Mouse (Mus musculus) ovary, adult 18-20 months (tissue): ENCODE data around the gene Bmp2k.
"Not testable (repeated sequence)": the region's sequence is repeated elsewhere in the genome, so short reads cannot be mapped to it uniquely, and the experiment has no call there.

ENCODE experiments used
- DNase-seq: peaks from one replicate; pipeline ENCODE4 v3.0.0; 2022; ENCODE audit warnings: low spot score, mixed read lengths

Gene Bmp2k

DNA sequence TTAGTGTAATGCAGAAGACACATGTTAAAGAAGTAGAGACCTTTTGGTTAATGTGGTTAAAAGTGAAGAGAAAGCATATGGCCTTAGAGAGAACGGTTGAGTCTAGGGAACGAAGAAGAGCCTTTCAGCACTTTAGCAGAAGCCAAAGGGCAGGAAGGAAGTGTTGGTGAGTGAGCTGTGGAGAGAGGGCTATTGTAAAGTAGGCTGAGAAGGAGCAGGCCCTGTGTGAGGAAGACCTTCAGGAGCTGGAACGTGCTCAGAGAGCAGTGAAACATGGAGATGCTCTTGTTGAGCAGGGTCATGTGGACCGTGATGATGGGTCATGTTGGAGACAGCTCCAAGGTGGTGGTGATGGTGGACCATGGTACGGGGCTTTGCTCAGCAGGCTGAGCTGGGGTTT lies 4.8 kb downstream of the Bmp2k start:
- no peak for DNase-seq

DNA sequence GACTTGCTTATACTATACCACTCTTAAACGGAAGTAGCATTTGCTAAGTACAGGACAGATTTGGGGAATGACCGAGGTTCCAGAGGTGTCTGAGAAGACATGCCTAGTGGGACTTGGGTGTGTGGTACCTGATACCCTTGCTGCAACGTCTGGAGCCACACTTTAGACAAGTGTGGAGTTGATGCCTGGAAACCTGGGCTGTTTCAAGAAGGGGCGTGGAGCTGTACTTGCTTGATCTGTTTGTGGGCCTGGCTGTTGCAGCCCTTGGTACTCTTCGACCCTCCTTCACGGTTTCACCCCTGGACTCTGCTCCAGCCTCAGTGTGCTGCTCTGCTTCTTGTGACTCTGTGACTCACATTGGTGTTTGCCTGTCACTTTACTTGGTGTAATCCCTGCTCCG lies 5.4 kb downstream of the Bmp2k start:
- DNase-seq: no peak

DNA sequence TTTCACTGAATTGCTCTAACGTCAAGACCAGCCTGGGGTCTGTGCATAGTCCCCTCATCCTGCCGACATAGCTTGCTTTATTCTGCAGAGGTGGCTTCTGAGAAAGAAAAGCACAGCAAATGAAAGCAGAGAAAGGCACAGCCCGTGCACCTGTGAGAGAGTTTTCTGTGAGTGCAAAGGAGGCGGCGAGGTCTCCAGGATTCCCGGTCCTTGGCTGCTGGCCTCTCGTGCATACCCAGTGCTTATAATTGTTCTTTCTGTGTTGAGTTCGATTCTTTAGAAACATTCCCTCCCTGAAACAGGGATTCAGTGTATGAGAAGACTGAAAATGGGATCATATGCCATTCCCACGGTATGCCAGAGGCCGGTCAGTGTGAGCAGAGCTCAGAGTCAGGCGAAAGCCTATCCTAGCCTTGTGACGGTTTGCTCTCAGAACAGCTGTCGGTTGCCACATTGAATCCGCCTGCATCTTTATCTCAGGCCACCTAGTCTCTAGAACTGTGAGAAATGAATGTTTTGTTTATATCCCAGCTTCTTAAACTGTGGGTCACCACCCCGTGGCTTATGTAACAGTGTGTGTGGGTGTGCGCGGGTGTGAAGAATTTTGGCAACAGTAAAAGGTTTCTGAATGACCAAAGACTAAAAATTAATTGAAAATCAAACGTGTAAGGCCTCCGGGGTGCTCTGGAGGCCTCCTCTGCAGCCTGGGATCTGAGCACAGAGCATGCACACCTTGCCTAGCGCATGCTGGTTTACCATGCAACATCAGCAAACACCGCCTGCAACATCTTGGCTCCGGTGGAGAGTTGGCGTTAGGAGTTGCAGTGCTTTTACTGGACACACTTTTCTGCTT lies 6.9 kb downstream of the Bmp2k start:
- DNase-seq: no peak

GRCm38 (mm10) chr5:97005891-97006290 lies 8.4 kb downstream of the Bmp2k start:
- no peak for DNase-seq

DNA sequence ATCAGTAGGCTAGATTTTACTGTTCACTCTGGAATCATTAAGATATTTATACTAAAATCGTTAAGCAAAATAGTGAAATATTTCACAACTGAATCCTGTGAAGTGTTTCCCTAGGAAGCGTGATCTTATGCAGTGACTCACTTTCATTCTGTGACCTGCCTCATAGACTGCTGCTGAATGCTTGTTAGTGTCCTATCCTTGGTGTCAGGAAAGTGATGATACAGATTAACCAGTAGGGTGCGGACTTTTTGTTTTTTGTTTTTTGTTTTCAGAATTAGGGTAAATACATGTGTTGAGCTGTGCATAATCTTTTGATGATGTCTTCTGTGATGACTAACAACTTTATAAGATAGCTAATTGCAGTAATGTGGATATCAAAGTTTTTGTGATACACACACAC lies 9.4 kb downstream of the Bmp2k start:
- DNase-seq: no peak

DNA sequence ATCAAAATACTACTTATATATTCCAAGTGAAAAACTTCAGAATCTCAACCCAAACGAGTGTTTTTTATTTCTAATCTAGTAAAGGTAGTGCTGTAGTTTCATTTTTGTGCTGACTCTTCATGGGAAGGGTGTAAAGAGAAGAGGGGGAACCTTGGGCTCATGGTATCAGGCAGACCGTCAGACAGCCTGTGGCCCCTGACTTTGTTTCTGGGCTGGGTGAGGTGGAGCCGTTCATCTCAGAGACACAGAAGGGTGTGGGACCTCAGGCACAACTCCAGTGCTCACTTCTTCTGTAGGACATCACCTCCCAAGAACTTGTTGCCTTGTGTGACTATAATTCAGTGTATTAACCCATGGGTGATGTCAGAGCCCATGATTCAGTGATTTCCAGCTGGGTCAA lies 10.0 kb downstream of the Bmp2k start:
- DNase-seq: no peak

DNA sequence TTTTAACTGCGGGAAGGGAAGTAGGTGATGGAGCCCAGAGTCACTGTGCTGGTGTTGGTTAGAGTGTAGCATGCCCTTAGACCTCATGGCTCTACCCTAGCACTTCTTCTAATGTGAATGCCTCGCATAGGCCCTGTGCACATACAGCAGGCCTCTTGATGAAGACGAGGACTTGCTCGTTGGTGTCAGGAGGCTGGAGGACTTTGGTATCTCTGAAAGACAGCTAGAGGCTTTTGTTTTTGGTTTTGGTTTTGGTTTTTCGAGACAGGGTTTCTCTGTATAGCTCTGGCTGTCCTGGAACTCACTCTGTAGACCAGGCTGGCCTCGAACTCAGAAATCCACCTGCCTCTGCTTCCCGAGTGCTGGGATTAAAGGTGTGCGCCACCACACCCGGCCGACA lies 11.7 kb downstream of the Bmp2k start:
- not testable (repeated sequence) for DNase-seq

DNA sequence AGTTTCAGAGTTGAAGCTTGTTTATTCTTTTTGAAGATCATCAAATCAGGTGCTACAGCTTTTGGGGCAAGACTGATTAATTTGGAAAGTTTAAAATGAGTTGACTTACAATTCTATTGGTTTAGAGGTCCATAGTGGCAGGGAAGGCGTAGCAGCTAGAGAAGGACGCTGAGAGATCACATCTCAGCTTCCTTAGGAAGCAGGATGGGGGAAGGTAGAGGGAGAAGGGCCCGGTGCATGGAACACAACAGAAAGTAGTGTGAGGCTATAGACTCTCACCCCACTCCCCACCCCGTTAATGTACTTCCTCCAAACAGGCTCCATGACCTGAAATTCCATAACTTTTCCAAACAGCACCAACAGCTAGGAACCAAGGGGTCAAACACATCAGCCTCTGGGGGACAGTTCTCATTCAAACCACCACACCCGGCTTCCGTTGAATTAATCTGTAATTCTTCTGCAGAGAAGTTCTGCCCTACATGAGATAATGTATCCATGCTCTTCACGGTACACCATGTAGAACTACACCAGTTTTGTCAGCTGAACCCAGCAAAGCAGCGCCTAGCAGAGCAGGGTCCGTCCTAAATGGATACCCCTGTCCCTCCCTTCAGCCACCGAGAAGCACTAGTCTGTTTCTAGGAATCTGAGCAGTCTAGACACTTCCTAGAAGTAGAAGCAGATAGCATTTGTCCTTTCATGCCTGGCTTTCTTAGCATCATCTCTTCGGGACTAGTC lies 12.3 kb downstream of the Bmp2k start:
- DNase-seq: no peak

- no peak for DNase-seq
Observed at GRCm38 (mm10) chr5:97015781-97016508, 18.5 kb downstream of the Bmp2k start.

GRCm38 (mm10) chr5:97016842-97017577 lies 19.5 kb downstream of the Bmp2k start:
- peak; percentile 41 for DNase-seq

DNA sequence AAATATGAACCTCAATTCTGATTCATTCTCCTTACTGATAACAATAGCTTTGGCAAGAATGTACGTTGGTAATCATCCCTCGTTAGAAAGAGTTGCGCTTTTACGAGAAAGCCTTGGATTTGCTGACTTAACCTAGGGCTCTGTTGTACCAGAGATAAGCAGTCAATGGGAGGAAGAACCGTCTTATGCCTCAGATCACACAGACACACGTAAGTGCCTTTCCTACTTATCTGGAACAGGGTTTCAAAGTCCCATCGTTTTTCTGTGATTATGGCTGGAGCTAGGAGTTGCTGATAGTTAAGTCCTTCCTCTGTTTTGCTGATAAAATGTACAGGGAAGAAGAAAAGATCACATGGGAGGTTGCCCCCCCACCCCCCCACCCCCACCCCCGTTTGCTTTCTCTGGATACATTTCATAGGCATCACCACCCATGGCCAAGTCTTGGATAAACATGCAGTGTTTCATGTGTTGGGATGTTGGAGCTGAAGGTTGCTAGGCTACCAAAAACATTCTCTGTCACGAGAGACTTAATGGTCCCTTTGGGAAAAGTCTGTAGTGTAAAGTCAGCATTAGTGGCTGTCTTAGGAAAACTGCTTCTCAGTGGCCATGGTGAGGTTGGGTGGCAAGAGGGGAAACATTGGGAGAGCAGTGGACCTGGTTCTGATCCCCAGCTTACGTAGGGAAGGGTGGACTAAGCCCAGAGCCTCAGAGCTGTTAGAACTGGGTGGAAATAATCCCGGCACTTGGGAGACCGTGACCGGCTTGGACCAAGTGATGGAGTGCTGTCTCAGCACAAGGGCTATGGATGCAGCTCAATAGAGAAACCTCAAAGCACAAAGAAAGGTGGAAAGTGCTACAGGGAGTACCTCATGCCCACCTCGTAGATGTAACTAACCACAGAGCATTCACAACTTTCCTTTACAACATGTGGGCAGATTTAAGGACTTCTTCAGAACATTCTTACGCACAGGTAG lies 25.1 kb downstream of the Bmp2k start:
- DNase-seq: no peak

DNA sequence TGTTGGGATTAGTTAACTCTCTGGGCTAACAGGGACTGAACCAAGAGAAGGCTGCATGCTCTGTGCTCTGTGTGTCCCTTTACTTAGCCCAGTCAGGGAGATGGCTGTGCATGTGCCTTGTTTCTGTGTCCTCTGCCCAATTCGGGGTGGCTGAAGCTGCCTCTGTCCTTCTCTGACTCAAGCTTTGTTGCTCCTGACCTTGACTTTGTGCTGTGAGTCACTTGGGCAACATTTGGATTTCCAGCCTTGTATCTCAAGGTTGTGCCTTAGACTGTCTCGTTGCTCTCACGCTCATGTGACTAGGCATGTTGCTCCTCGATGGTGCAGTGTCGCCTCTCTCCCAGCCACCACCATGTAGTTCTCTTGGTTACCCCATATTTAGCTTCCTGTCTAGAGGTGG lies 27.3 kb downstream of the Bmp2k start:
- DNase-seq: peak; percentile 65

- DNase-seq: no peak
Observed at GRCm38 (mm10) chr5:97025650-97026049, 28.2 kb downstream of the Bmp2k start.

GRCm38 (mm10) chr5:97028004-97028403 lies 30.5 kb downstream of the Bmp2k start:
- DNase-seq: no peak

DNA sequence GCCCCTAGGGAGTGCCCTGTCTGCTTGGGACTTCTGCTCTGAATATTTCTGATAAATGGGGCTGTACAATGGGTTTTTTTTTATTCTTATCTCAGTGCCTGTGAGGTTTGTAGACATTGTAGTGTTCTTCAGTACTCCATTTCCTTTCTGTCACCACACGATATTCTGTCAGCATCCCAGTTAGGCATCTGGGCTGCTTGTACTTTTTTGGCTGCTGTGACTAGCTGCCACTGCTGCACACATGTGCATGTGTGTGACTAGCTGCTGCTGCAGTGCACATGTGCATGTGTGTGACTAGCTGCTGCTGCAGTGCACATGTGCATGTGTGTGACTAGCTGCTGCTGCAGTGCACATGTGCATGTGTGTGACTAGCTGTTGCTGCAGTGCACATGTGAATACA lies 31.4 kb downstream of the Bmp2k start:
- DNase-seq: not testable (repeated sequence)

DNA sequence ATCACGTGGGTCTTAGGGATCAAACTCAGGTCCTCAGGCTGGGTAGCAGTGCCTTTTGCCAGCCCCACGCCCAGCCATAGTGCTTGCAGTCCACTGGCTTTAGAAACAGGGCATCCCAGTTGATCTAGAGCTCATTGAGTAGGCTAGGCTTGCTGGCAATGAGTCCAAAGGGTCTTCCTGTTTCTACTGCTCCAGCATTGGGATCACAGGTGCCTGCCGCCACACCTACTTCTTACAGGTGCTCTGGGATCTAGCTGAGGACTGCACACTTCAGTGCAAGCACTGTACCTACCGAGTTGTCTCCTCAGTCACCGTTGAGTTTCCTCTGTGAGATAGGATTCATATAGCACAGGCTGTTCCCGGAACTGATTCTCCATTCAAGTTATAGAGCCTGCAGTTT lies 34.3 kb downstream of the Bmp2k start:
- DNase-seq: no peak

- DNase-seq: no peak
Observed at GRCm38 (mm10) chr5:97045260-97045659, 47.8 kb downstream of the Bmp2k start.

DNA sequence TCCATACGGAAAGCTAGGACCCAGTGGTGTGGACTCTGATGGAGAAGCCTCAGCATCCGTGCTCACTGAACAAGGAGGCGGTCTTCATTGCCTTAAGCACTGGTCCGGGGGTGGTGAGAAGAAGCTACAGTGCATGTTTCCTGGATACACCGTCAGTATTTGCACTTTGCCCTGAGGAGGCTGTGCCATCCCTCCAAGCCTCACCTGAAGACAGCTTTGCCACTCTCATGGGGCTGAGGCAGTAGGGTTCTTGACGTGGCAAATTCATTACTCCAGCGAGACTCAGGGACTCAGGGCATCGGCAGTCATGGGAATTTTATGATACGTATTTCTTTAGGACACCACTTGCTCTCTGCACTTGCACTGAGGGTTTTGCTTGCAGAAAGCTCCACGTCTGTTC lies 49.2 kb downstream of the Bmp2k start:
- no peak for DNase-seq

GRCm38 (mm10) chr5:97048905-97049304 lies 51.4 kb downstream of the Bmp2k start:
- DNase-seq: no peak

GRCm38 (mm10) chr5:97054166-97054565 lies 56.7 kb downstream of the Bmp2k start:
- no peak for DNase-seq

DNA sequence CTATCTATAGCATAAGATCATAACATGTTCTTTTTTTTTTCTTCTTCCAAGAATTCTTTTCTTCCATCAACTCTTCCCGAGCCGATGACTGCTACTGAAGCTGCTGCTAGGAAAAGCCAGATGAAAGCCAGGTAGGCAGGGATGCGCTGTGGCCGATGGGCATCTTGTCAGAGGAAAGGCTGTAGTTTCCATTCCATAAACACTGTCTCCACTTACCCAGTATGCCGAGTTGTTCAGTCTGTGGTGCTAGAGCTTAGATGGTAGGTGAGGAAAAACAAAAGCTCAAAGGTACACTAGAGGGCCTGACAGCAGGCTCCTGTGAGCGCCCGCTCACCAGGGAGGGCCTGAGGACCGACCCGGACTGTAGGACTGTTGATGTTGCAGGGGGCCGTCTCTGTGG lies 57.3 kb downstream of the Bmp2k start:
- no peak for DNase-seq
